Mouse (Mus musculus) left cerebral cortex, postnatal 25 days (tissue): ENCODE data around the gene Clec4f. TPM values are rescaled to one million over a fixed set of nuclear protein-coding genes. Genes with fewer than 3 reads are reported as not detected.
"Not testable (repeated sequence)": the region's sequence is repeated elsewhere in the genome, so short reads cannot be mapped to it uniquely, and the experiment has no call there.

Experiments used
- DNase-seq, 2 experiments: peaks; one replicate each; pipeline ENCODE4 v3.0.0; 2022; ENCODE audit warnings: low spot score in 2 of 2, mixed read lengths in 1 of 2
- intact Hi-C: fragments of 180-260 bp; cut with DNase I; formaldehyde crosslinking; loops from one replicate; pipeline ENCODE4 v1.15.1; 2025
- total RNA-seq, 2 experiments: library from RNA; stranded (reverse); gene quantifications; 2 replicates each; pipeline ENCODE4 v1.2.3; 2021

The Clec4f gene
- total RNA-seq, 2 experiments from 2014 or later = not detected

DNA sequence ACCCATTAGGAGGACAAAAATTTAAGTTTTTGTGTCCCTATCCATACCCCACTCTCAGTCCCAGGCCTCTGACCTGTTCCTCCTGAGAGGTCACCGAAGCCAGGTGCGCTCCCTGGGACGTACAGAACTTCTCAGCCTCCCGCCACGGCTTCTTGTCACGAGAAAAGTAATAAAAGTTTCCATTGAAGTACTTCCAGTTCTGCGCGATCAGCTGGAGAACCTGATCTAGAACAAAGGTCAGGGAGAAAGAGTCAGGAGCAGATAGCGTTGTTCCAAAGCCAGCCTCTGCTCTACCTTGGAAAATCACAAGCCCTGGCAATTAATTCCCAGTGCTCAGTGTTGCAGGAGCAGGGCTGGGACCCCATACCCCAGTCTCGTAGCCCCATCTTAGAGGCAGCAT, 9.3 kb downstream of the Clec4f start:
- intact Hi-C loops = no loop called here

DNA sequence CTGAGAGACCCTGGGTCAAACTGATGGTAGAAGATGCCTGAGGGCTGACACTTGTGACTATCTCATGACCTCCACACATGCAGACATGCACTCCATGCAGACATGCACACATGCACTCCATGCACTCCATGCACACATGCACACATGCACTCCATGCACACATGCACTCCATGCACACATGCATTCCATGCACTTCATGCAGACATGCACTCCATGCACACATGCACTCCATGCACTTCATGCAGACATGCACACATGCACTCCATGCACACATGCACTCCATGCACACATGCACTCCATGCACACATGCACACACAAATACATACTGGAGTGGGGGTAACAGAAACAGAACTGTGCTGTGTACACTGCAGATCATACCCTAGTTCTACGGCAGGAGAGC, 20.7 kb downstream of the Clec4f start:
- intact Hi-C loops = no loop called here
- DNase-seq = no peak

More for the DNA sequence above, 9.3 kb downstream of the Clec4f start:
- DNase-seq = no peak

DNA sequence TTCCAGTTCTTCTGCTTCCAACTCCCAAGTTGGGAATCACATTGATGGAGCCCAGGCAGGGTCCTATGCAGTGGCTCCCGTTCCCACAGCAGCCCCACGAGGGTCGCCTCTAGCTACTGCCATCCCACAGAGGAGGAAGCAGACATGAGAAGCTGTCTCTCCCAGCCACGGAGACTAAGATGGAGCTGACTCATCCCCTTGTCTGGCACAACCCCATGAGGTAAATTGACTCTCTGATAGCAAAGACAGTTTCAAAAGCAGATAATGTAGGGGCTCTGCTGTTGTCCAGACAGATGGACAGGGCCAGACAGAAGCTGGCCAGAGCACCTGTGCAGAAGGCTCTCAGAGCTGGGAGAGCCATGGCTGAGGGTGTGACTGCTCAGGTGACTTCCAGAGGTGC, 21.4 kb downstream of the Clec4f start:
- intact Hi-C loops, DNase-seq: not testable (repeated sequence)

DNA sequence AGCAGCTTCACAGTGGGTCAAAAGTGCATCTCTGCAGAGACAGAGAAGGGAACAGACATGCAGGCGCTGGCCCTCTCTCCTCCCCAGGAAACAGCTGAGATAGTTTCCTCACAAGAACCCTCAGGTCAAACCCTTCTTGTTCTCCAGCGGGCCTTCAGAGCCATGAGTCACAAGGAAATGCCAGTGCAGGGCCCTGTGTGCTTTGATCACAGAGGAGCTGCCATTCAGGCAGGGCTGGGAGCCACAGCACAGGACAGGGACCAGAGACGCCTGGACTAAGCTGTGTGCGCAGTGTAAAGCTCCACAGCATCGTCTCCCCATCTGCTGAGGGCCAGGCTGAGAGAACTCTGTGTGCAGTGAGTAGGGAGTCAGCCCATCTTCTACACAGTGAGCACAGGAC, 21.9 kb downstream of the Clec4f start:
- DNase-seq, intact Hi-C loops: not testable (repeated sequence)

DNA sequence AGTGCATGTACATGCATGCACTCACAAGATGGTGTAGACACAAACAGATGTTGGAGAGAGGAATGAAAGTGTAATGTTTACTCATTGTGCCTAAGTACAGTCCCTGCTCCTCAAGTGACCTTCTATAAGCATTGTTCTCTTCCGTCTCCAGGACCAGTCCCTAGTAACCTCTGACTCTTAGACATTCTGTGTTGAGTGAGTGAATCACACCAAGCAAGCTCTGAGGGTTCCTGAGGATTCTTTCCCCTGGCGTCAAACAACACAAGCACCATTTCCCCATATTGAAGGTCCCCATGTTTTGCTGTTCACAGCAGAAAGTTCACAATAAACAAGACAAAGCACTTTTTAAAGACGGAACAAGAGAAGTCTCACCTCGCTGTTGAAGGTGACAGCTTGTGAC, 24.2 kb downstream of the Clec4f start:
- intact Hi-C loops = no loop called here
- no peak for DNase-seq

DNA sequence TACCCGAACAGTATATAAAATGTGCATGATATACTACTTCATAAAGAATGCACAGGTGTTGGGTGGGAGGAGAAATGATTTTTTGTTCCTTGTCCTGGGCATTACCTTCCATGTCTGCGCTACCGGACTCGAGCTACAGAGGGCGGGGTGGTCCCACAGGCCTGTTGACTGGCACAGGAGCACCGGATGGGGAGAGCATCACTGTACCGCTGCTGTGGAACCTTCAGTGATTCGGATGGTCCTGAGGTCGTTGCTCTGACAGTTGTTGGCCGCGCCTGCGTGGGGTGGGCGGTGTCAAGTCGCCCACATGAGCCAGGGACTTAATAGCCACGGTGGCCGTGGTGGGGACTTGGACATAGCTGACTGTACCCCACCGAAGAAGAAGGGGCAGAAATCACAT, 29.2 kb downstream of the Clec4f start:
- intact Hi-C loops = no loop called here
- DNase-seq = no peak

DNA sequence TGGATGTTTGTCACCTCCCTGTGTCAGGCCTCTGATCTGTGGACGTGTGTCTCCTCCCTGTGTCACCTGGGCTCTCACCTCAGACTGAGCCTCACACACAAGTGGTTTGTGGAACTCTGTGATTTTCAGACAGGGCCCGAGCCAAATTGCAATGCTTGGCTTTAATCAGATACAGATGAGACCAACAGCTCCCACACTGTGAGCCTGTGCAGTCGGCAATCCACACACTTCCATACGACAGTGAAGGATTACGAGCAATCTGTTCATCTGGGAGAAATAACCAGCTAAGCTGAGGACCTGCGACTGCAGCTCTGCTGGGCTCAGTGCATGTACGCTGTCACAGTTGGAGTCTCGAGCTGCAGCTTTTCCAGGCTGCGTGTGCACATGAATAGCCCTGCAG, 36.0 kb downstream of the Clec4f start:
- DNase-seq = peak in 1 of 2 experiments; percentile 34
- intact Hi-C loops = no loop called here

DNA sequence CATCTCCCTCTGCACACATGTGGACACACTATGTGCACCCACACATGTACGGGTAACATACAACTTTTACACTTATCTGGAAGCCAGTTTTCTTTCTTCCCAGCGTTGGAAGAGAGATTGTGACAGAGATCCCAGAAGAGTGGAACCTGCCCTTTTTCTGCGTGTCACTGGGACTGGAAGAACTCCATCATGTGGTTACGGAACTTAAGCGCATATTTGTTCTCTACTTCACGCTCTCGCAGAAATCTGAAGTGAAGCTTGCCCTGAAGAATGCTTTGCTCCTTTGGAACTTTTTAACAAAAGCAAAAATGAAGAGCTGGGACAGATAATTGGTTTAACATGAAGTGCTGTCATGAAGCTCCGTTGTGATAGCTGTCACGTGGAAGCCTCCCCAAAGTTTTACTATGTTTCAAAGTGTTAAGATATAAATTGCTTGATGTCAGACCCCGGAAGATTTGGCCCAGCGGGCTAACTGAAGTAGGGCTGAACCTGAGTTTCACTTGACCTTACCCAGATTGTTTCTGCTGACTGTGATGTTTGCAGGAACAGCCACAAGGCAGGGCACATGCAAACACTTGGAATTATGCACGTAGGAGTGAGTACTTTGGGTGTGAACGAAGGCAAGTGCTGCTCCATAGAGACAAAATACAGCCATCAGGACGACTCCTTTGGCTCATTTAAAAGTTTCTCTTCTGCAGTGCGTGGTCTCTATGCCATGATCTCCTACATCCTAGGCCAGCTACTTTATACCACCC, 38.2 kb downstream of the Clec4f start:
- no peak for DNase-seq
- intact Hi-C loops = loop anchor here (2.0 kb wide), 1 partner anchor 35 kb away; no protein-coding TSS in a partner anchor

DNA sequence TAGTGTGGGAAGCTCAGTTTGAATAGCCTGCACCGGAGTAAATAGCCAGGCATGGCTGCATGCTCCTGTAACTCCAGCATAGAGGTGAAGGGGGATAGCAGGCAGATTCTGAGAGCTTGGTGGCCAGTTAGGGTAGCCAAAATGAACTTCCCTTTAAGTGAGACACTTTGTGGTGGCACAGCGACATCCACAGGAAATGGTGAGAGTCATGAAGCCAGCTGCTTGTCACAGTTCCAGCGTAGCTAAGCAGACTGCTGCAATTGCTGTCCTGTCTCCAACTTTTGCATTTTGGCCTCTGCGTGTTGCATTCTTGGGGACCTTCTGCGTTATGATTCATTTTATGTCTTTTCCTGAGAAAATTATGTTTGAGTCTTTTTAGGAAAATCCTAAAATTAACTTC, 39.5 kb downstream of the Clec4f start:
- peak; percentile 24 to 55 for DNase-seq
- intact Hi-C loops = loop anchor here (2.0 kb wide), 1 partner anchor 34 kb away; no protein-coding TSS in a partner anchor

DNA sequence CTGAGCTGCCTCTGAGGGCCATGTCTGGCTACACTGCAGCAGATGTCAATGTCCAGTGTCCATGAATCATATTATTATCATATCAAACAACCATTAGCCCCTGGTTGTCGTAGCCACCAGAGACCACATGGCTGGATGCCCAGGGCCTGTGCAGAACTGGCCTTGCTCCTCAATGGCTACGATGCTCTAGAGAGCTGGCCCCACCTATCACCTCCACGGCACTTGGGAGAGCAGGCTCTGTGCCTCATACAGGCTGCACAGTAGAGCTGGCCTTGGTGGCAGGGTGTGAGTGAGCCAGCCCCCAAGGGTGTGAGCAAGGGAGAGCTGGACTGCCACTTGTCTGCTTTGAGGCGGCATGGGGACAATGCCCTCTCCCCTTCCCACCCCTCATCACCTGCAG, 41.5 kb downstream of the Clec4f start:
- intact Hi-C loops = no loop called here
- DNase-seq = no peak

DNA sequence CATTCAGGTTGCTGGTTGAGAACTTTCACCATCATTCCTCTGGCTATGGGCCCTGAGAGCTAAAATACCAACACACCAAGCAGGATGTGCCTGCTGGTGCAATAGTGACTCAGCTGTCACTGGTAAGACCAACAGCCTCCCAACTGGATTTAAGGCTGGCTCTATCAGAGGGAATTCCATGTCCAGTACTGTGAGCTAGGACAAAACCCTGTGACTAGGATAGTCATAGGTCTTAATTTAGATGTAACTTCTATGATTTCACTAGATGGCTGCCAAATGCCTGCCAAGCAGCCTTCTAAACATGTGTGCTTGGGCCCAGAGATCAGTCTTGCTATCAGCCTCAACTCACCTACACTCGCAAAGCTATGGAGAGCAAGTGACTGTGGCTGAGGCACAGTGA, 43.0 kb downstream of the Clec4f start:
- DNase-seq = peak in 1 of 2 experiments; percentile 19
- intact Hi-C loops = no loop called here

DNA sequence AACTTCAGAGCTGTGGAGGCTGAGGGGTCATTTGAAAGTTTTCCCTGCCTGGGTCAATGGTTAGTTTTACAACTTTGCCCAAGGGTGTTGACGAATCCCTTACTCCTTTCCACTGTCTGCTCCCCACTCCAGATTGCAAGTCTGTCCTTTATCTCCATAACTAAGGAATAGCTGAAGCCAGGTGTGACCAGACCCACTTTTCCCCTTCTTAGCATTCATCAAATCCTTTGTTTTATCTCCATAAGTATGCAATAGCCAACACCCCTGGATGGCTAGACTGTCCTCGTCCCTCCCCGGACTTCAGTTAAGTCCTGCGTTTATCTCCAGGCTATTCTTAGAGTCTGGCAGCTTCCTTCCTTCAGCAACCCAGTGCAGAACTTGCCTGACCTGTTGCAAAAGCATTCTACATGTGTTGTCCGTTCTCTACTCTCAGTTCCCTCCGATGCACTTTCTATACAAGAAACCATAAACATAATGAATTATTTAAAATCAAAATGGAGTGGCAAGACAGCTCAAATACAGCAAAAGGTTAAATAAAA, 56.3 kb downstream of the Clec4f start:
- intact Hi-C loops = no loop called here
- DNase-seq = no peak

DNA sequence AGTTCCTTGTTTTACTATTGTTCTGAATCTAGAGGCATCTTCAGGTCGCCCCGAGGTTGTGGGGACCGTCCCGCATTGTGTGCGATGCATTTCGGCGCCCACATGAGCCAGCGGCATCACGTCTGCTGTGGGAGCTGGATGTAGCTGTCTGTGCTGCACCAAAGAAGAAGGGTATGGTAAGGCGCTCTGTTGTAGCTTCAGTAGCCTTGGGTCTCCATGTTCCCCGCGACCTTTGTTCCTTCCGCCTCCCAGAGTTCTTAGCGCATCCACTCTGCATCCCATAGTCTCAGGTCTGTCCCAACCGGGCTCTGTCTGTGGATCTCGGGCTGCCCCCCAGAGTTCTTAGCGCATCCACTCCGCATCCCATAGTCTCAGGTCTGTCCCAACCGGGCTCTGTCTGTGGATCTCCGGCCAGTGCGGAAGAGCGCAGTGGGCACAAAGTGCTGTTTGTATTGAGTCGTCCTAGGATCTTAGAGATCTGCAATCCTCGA, 56.9 kb downstream of the Clec4f start:
- DNase-seq = no peak
- intact Hi-C loops = no loop called here

DNA sequence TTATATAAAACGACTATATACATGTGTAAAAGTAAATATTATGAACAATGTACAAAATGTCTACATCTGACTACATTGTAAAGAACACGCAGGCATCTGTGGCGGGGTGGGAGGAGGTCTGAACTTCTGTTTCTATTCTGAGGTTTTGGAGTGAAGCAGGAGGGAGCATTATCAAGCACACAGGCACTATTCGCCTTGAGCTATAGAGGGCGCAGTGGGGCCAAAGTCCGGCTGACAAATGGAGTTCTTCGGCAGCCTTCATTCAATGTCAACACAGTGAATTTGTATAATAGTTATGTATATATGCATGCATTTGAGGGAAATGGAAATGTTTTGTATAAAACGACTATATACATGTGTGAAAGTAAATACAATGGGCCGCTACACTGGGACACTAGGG, 57.3 kb downstream of the Clec4f start:
- intact Hi-C loops = no loop called here

DNA sequence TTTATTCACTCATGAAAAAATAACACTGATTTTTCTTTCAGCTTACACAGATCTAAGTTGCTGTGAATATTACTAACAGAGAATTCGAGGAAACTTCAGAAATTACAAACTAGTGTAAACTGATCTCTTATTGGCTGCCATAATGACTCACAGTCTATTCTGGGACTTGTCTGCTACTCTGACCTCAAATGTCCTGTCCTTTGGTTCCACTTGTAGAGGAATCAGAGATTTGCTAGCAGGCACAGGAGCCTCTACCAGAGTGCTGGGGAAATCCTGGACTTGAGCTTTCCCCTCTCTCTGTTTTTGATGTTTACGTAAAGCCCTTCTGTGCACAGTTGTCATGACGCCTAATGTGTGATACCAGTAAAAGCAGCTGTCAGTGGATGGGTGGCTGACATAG, 58.0 kb downstream of the Clec4f start:
- intact Hi-C loops = no loop called here
- DNase-seq = no peak

More for the DNA sequence above, 57.3 kb downstream of the Clec4f start:
- peak; percentile 26 to 28 for DNase-seq

DNA sequence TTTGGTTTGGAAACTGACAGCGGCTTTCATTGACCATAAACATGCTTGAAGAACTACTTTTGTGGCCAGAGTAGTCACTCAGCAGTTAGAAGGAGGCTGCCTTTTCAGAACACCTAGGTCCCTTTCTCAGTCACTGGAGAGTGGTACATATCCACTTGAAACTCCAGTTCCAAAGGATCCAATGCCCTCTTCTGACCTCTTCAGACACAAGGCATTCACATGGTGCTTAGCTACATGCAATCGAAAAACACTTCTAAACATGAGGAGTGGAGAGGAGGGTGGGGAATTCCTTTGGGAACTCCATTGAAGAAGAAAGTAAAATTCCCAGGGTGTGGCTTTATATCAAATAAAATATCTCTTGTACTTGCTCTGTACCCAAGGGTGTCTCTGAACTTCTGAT, 61.0 kb downstream of the Clec4f start:
- DNase-seq = no peak
- intact Hi-C loops = no loop called here

Other genes starting within 250 kb of the Clec4f start
- gene Tet3, start 197.1 kb downstream of the Clec4f start, total RNA-seq = 10 to 100 TPM; 86.4 to 87.3 TPM
- gene Dguok, start 149.2 kb downstream of the Clec4f start, total RNA-seq = 10 to 100 TPM; 23.3 to 25.3 TPM
- gene Actg2, start 119.9 kb downstream of the Clec4f start, total RNA-seq = not detected
- gene Stambp, start 83.5 kb downstream of the Clec4f start, total RNA-seq = 10 to 100 TPM; 31.1 to 31.6 TPM
- gene Cd207, start 21.7 kb upstream of the Clec4f start, total RNA-seq = not detected
- not detected for gene Vax2, start 55.1 kb upstream of the Clec4f start, total RNA-seq
- not detected for gene Atp6v1b1, start 86.8 kb upstream of the Clec4f start, total RNA-seq
- gene Ankrd53, start 106.5 kb upstream of the Clec4f start, total RNA-seq = not detected
- 10 to 100 TPM; 46.4 to 53.6 TPM for gene Tex261, start 119.6 kb upstream of the Clec4f start, total RNA-seq
- 10 to 100 TPM; 47.0 to 48.3 TPM for gene Nagk, start 138.8 kb upstream of the Clec4f start, total RNA-seq
- 10 to 100 TPM; 50.2 to 54.1 TPM for gene Paip2b, start 175.6 kb upstream of the Clec4f start, total RNA-seq
- gene Zfp638, start 210.9 kb upstream of the Clec4f start, total RNA-seq = 100 to 1,000 TPM; 127 to 141 TPM